Mouse (Mus musculus): ENCODE measurements at regions not wholly inside any gene's neighbourhood (a gene's known extent, or its start where the extent isn't known, plus 50 kb on each side); places are given as distances from the start of the nearest gene placed in this dataset.

- DNase-seq = no peak
Measured at GRCm38 (mm10) chr9:41827356-41827755, 296.7 kb downstream of the Sorl1 start.

DNA sequence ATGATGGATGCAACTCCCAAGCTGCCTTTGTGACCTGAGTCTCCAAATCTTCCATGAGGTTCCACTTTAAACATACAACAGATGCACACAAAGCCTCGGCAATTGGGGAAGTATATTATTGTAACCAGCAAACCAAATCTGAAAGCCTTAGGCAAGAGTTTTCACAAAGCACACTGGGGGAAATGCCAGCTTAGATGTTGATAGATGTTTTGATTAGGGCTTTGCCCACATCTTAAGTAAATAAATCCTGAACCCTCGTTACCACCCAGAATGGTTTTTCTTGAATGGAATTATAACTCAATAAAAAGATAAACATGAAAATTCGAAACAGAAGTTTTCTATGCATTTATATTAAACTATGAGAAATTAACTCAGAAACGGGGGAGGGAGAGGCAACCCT, 302.7 kb downstream of the Sorl1 start:
- DNase-seq = no peak

DNA sequence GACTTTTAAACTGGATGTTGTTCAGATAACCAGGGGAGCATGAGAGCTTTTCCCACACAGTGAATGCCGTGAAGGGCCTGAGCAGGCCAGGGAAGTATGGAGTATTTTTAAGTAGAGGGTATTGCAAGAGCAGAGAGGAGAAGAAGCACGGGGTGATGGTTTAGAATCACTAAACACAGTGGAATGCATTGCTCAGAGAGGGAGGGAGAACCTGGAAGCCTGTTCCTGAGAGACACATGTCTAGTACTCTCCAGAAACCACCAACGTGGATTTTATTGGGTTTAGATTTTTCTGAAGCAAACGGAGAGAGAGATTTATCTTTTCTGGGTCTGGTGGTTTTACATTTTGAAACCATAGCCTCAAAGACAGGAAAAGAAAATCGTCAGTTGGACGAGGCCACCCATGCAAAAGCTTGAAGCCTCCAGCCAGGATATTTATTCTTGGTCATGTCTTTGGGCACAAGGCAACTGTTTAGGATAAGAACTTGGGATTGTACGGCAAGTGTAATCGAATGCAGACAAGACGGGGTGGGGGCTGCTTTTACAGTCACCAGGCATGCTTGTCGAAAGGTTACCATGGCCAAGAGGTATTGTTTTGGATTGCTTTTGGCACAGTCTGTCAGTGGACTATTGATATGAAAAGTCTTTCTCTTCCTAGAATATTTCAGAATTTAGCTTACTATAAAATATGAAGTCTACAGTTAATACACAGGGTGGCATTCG, 306.2 kb downstream of the Sorl1 start:
- DNase-seq = no peak

- DNase-seq = no peak
Measured at GRCm38 (mm10) chr9:41815921-41816320, 308.2 kb downstream of the Sorl1 start.

GRCm38 (mm10) chr9:41809291-41809690, 314.8 kb downstream of the Sorl1 start:
- no peak for DNase-seq

- no peak for DNase-seq
Measured at GRCm38 (mm10) chr9:41808791-41809190, 315.3 kb downstream of the Sorl1 start.

- no peak for DNase-seq
Measured at GRCm38 (mm10) chr9:41806289-41806621, 317.8 kb downstream of the Sorl1 start.

- DNase-seq = no peak
Measured at GRCm38 (mm10) chr9:41805491-41806288, 318.4 kb downstream of the Sorl1 start.

DNA sequence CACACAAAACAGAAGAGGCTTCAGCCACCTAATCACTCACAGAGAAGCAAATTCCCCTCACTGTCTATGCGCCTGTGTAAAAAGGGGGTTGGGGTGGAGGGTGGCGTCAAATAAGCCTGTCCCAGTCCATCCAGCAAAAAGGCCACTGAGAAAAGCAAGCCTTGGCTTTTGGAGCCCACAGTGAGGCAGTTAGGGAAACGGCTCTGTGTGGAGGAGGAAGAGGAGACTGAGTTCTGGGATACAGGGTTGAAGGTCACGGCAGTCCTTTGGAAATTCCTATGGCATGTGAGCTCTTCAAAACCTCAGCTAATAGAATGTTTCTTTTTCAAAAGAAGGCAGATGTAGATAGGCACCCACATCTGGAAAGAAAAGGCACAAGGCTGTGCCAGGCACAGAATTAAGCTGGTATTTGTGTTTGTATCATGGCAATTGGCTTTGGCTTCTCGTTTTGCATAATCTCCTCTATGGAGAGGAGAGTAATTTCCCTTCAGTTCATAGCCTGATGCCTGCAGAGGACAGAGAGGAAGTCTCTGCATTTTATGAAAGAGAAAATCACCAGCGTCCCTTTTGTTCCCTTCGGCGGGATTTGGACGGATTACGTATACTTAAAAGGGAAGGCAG, 319.3 kb downstream of the Sorl1 start:
- DNase-seq = no peak

GRCm38 (mm10) chr9:41803680-41804460, 320.2 kb downstream of the Sorl1 start:
- peak; percentile 28 for DNase-seq

- no peak for DNase-seq
Measured at GRCm38 (mm10) chr9:41801376-41801775, 322.7 kb downstream of the Sorl1 start.

DNA sequence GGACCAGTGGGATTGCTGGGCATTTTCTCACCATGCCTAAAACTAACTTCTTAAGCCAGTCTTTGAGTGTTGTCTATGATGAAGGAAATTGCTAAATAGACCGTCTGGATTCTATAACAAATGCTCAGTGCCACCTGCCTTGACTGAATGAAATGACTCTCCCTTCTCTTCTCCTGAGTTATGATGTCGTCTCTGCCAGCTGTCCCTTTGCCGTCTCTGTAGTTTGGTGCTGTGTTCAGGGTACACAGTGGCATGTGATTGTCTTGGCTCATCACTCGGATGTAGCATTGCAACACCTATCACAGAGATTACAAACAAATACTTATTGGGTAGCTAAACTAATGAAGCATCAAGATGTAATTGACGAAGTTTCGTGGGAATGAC, 331.3 kb downstream of the Sorl1 start:
- no peak for DNase-seq

DNA sequence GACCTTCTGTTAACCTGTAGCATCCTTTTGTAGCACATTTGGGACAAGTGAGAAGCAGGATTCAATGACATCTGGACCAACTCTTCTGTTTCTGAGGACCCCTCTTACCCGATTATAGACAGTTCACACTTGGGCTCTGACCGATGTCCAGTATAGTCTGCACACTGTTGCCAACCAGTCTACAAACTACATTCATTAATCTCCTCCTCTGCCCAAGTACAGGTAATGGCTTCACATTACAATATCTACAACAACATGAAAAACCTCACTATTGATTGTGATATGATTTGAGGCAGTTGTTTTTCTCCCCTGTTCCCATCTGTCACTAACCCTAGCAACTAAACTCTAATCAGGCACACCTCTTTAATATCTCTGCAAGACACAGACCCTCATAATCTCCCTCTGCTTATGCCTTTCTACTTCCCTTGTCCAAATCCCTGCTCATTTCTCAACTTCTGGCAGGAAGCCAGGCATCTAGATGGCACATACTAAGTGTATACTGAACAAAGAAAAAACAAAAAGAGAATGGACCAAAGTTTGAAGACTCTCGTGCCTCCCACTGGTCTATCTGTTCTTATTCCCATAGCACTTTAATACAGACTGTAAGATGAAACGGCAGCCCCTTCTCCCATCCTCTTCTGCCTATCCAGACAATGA, 331.8 kb downstream of the Sorl1 start:
- no peak for DNase-seq

GRCm38 (mm10) chr9:41791501-41792172, 332.5 kb downstream of the Sorl1 start:
- DNase-seq = peak; percentile 46

DNA sequence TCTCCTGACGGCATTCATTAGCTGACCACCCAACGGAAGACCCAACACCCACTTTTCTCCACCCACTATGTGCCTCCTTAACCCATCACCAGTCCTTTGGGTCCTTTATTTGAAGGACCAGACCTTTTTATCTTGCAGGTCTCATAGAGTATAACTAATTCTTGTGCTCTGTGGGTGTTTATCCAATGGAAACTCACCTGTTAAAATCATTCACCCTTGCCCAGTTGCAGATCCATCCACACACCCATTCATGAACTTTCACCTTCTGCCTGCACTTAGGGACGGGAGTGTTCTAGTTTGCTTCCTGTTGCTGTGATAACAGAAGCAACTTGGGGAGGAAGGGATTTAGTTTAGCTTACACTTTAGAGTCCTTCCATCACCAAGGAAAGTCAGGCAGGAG, 339.0 kb downstream of the Sorl1 start:
- DNase-seq = no peak

GRCm38 (mm10) chr9:41772281-41772902, 351.7 kb downstream of the Sorl1 start:
- DNase-seq = no peak

DNA sequence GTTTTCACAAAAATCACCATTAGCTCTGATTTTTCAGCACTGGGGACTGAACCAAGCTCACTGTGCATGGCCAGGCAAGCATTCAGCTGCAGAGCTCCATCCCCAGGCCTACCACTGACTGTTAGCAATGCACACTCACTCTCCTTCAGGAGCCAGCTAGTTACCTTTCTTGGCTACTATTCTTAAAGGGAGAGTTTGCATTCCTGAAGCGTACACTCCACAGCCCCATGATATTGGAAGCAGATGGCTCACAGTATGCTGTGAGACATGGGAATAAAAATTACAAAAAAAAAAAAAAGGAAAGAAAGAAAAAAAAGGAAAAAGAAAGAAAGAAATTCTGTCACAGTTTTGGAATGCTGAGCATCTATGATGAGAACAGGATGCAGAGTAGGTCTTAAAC, 352.8 kb downstream of the Sorl1 start:
- no peak for DNase-seq

DNA sequence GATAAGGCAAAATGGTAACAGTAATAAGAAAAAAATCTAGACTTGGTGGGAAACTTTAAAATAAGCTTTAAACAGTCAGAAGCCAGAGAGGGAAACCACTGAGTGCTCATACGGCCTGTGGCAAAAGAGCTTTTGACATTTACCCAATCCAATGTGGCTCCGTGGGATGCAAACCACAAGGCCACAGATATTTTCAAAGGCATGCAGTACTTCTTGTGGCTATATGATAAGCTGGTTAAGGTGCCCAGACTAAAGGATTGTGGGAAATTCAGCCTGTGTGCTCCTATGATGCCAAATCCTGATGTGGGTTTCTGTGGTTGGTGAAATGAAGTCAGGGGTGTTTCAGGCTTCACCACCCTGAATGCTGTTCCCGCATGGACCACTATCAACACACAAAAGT, 355.8 kb downstream of the Sorl1 start:
- DNase-seq = no peak

- peak; percentile 54 for DNase-seq
Measured at GRCm38 (mm10) chr9:41766533-41766920, 357.6 kb downstream of the Sorl1 start.

DNA sequence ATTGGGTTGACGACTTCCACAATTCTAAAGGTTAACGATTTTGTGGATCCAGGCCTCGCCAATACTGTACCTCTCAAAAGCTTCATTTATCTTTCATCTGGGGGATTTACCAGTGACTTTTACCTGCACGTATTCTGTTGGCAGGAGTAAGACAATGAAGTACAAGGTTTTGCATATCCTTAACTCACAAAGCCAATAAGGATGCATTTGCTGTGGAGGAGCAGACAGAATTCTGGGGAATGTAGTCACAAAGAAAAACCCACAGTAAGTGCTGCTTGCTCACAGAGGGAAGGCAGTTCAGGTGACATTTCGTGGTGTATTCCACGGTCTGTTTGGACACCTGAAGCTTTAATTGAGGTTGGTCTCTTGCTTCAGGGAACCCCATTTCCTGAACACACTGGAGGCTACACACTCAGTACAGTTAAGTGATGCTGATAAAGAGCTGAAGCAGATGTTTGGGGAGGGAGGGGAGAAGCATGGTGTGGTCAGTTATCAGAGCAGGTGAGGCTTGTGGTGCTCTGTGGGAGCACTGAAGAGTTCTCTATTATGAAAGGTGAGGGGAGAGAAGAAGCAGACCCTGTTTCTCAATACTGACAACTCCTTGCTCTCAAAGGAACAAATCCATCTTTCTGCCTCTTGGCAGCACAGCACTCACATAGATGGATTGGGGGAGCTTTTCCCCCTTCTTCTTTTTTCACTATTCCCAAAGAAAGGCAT, 358.1 kb downstream of the Sorl1 start:
- DNase-seq = no peak

DNA sequence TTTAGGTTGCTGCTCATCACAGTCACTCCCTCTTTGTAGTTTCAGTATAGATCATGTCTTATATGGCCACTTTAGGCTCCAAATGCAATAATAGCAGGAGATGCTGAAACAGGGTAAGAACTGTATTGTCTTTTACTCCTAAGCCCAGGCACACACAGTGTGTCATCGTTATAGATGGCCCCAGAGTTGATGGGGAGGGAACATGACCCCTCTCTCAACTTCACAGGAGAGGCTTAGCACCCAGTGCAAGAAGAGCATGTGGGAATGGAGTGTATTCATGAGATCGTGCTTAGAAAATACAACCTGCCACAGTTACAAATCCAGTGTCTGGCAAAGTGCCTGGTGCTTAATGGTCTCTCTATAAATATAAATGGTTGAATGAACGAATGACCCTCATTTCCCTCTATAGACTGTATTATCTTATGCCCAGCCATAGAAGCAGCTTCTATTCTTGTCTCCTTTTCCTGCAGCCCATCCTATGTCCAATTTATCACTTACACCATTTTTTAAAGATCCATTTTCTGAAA, 363.0 kb downstream of the Sorl1 start:
- no peak for DNase-seq

Data from right cerebral cortex, adult 18-20 months (tissue).